Mouse (Mus musculus) forebrain, embryonic 15.5 days (tissue): Measurements from ENCODE around the gene Fgfr2. TPM values are rescaled to one million over a fixed set of nuclear protein-coding genes. Genes with fewer than 3 reads are reported as not detected.

ENCODE experiments used
- ATAC-seq: fragments of 200-750 bp; cut with Nextera tagmentation; replicated peaks from 2 replicates; pipeline ENCODE4 v1.8.0; 2017; ENCODE audit warnings: mild to moderate bottlenecking, moderate TSS enrichment, moderate library complexity
- H3K27ac ChIP-seq: fragments of 300-500 bp; sonication (generic); replicated peaks from 2 replicates; pipeline ENCODE4 v1.5.1; 2015; ENCODE audit warnings: mild to moderate bottlenecking, inconsistent platforms
- H3K27me3 ChIP-seq: fragments of 300-500 bp; sonication (generic); 2 replicates; pipeline ENCODE4 v1.6.1; 2015; ENCODE audit warnings: inconsistent platforms
- H3K36me3 ChIP-seq: fragments of 300-500 bp; sonication (generic); 2 replicates; pipeline ENCODE4 v1.6.1; 2015; ENCODE audit warnings: mild to moderate bottlenecking, inconsistent platforms
- H3K4me1 ChIP-seq: fragments of 300-500 bp; sonication (generic); 2 replicates; pipeline ENCODE4 v1.6.1; 2015; ENCODE audit warnings: inconsistent platforms
- H3K4me2 ChIP-seq: fragments of 300-500 bp; sonication (generic); replicated peaks from 2 replicates; pipeline ENCODE4 v1.6.1; 2015; ENCODE audit warnings: mild to moderate bottlenecking, inconsistent platforms
- H3K4me3 ChIP-seq: fragments of 300-500 bp; sonication (generic); 2 replicates; pipeline ENCODE4 v1.5.1; 2015; ENCODE audit warnings: mild to moderate bottlenecking, inconsistent platforms
- H3K9ac ChIP-seq: fragments of 300-500 bp; sonication (generic); replicated peaks from 2 replicates; pipeline ENCODE4 v1.6.1; 2015; ENCODE audit warnings: mild to moderate bottlenecking, inconsistent platforms
- H3K9me3 ChIP-seq: fragments of 300-500 bp; sonication (generic); 2 replicates; pipeline ENCODE4 v1.6.1; 2016; ENCODE audit warnings: inconsistent platforms
- WGBS: fragments of 180-500 bp; shearing (Covaris S2); methylation state at CpG from one replicate; pipeline ENCODE4 v1.1.7; 2015; ENCODE audit warnings: mixed read lengths; 5-methylcytosine and 5-hydroxymethylcytosine counted together
- polyA plus RNA-seq: library from polyadenylated mRNA; unstranded; fragments of >200 nt; fragmentation: Nextera tagmentation; extraction: Ambion mirVana; gene quantifications from 2 replicates; pipeline ENCODE4 v1.2.1, GENCODE M21; 2015

The Fgfr2 gene
- polyA plus RNA-seq, 1 experiment from 2014 or later: 48.1 TPM

- Histone ChIP-seq H3K36me3 (no peaks in the 10 kb centered on the region), H3K9me3 (no peaks in the 10 kb centered on the region), H3K4me3 (no peak overlapping the region), H3K9ac (no peak overlapping the region), H3K27ac (peak overlapping the region; percentile 83), H3K4me1 (peaks cover 67% of the 10 kb centered on the region), H3K4me2 (no peak overlapping the region), H3K27me3 (no peaks in the 10 kb centered on the region)
- WGBS: 64% methylated on average over 3 of the region's 3 CpGs
- no peak for ATAC-seq
These were observed 112.7 kb downstream of the Fgfr2 start for GRCm38 (mm10) chr7:133010477-133010876.

GRCm38 (mm10) chr7:133009676-133010075, 113.5 kb downstream of the Fgfr2 start:
- no peak overlapping the region for H3K4me2 ChIP-seq
- H3K36me3 ChIP-seq: no peaks in the 10 kb centered on the region
- H3K4me3 ChIP-seq: no peak overlapping the region
- no peak overlapping the region for H3K27ac ChIP-seq
- no peak overlapping the region for H3K9ac ChIP-seq
- H3K27me3 ChIP-seq: no peaks in the 10 kb centered on the region
- WGBS: 86% methylated on average over 8 of the region's 8 CpGs
- ATAC-seq: no peak
- H3K9me3 ChIP-seq: no peaks in the 10 kb centered on the region
- peaks cover 59% of the 10 kb centered on the region for H3K4me1 ChIP-seq

GRCm38 (mm10) chr7:133008663-133009062, 114.5 kb downstream of the Fgfr2 start:
- Histone ChIP-seq H3K9ac (no peak overlapping the region), H3K36me3 (no peaks in the 10 kb centered on the region), H3K4me2 (no peak overlapping the region), H3K27ac (no peak overlapping the region), H3K27me3 (no peaks in the 10 kb centered on the region), H3K9me3 (no peaks in the 10 kb centered on the region), H3K4me1 (peaks cover 54% of the 10 kb centered on the region), H3K4me3 (no peak overlapping the region)
- no peak for ATAC-seq
- WGBS: 92% methylated on average over 4 of the region's 4 CpGs

- no peaks in the 10 kb centered on the region for H3K27me3 ChIP-seq
- H3K4me3 ChIP-seq: no peak overlapping the region
- H3K4me2 ChIP-seq: no peak overlapping the region
- no peaks in the 10 kb centered on the region for H3K36me3 ChIP-seq
- no peak for ATAC-seq
- peaks cover 54% of the 10 kb centered on the region for H3K4me1 ChIP-seq
- WGBS: 74% methylated on average over 11 of the region's 11 CpGs
- H3K27ac ChIP-seq: no peak overlapping the region
- H3K9ac ChIP-seq: no peak overlapping the region
- no peaks in the 10 kb centered on the region for H3K9me3 ChIP-seq
These were observed 115.8 kb downstream of the Fgfr2 start for GRCm38 (mm10) chr7:133007343-133007742.

- H3K4me1 ChIP-seq: peaks cover 45% of the 10 kb centered on the region
- 85% methylated on average over 7 of the region's 7 CpGs for whole genome bisulfite sequencing
These were observed 117.4 kb downstream of the Fgfr2 start for GRCm38 (mm10) chr7:133005772-133006171.

GRCm38 (mm10) chr7:133003421-133003820, 119.7 kb downstream of the Fgfr2 start:
- Histone ChIP-seq H3K27me3 (no peaks in the 10 kb centered on the region), H3K27ac (peak overlapping the region; percentile 46; the same call in 1 of the 2 replicates), H3K36me3 (peaks cover 8% of the 10 kb centered on the region; the same call in 1 of the 2 replicates), H3K4me2 (no peak overlapping the region), H3K9ac (no peak overlapping the region), H3K9me3 (no peaks in the 10 kb centered on the region), H3K4me1 (peaks cover 35% of the 10 kb centered on the region), H3K4me3 (no peak overlapping the region)
- 25% methylated on average over 3 of the region's 3 CpGs for WGBS
- peak; percentile 73 for ATAC-seq

More at GRCm38 (mm10) chr7:133005772-133006171, 117.4 kb downstream of the Fgfr2 start:
- H3K4me3 ChIP-seq: no peak overlapping the region
- no peaks in the 10 kb centered on the region for H3K27me3 ChIP-seq
- no peak overlapping the region for H3K27ac ChIP-seq
- H3K36me3 ChIP-seq: no peaks in the 10 kb centered on the region
- H3K9ac ChIP-seq: no peak overlapping the region
- H3K4me2 ChIP-seq: no peak overlapping the region
- no peaks in the 10 kb centered on the region for H3K9me3 ChIP-seq
- no peak for ATAC-seq

GRCm38 (mm10) chr7:133002271-133002670, 120.9 kb downstream of the Fgfr2 start:
- WGBS: 80% methylated on average over 6 of the region's 6 CpGs
- Histone ChIP-seq H3K4me1 (peaks cover 25% of the 10 kb centered on the region), H3K4me3 (no peak overlapping the region), H3K36me3 (peaks cover 19% of the 10 kb centered on the region; the same call in 1 of the 2 replicates), H3K27ac (no peak overlapping the region), H3K27me3 (no peaks in the 10 kb centered on the region), H3K9me3 (no peaks in the 10 kb centered on the region), H3K4me2 (no peak overlapping the region), H3K9ac (no peak overlapping the region)
- no peak for ATAC-seq

GRCm38 (mm10) chr7:133001388-133001787, 121.8 kb downstream of the Fgfr2 start:
- Histone ChIP-seq H3K9me3 (no peaks in the 10 kb centered on the region), H3K36me3 (peaks cover 24% of the 10 kb centered on the region; the same call in 1 of the 2 replicates), H3K27me3 (no peaks in the 10 kb centered on the region), H3K4me1 (peaks cover 23% of the 10 kb centered on the region), H3K4me3 (no peak overlapping the region), H3K9ac (no peak overlapping the region), H3K27ac (no peak overlapping the region), H3K4me2 (no peak overlapping the region)
- 92% methylated on average over 3 of the region's 3 CpGs for WGBS
- no peak for ATAC-seq

- peaks cover 29% of the 10 kb centered on the region; the same call in 1 of the 2 replicates for H3K36me3 ChIP-seq
- H3K4me2 ChIP-seq: no peak overlapping the region
- 94% methylated on average over 11 of the region's 11 CpGs for WGBS
- no peak overlapping the region for H3K4me3 ChIP-seq
- no peaks in the 10 kb centered on the region for H3K27me3 ChIP-seq
- no peak overlapping the region for H3K27ac ChIP-seq
- ATAC-seq: no peak
- no peaks in the 10 kb centered on the region for H3K9me3 ChIP-seq
- peaks cover 23% of the 10 kb centered on the region for H3K4me1 ChIP-seq
- no peak overlapping the region for H3K9ac ChIP-seq
These were observed 124.1 kb downstream of the Fgfr2 start for GRCm38 (mm10) chr7:132999061-132999460.

- Histone ChIP-seq H3K9ac (no peak overlapping the region), H3K36me3 (peaks cover 29% of the 10 kb centered on the region; the same call in 1 of the 2 replicates)
These were observed 124.5 kb downstream of the Fgfr2 start for GRCm38 (mm10) chr7:132998639-132999038.

GRCm38 (mm10) chr7:132996391-132996790, 126.8 kb downstream of the Fgfr2 start:
- Histone ChIP-seq H3K4me3 (no peak overlapping the region), H3K9ac (no peak overlapping the region), H3K4me1 (no peaks in the 10 kb centered on the region), H3K9me3 (no peaks in the 10 kb centered on the region), H3K36me3 (peaks cover 33% of the 10 kb centered on the region), H3K27ac (no peak overlapping the region), H3K4me2 (no peak overlapping the region), H3K27me3 (no peaks in the 10 kb centered on the region)
- WGBS: 90% methylated on average over 5 of the region's 5 CpGs
- ATAC-seq: no peak

More at GRCm38 (mm10) chr7:132998639-132999038, 124.5 kb downstream of the Fgfr2 start:
- no peaks in the 10 kb centered on the region for H3K9me3 ChIP-seq
- no peaks in the 10 kb centered on the region for H3K27me3 ChIP-seq
- H3K4me2 ChIP-seq: no peak overlapping the region
- no peak for ATAC-seq
- H3K27ac ChIP-seq: no peak overlapping the region
- H3K4me1 ChIP-seq: peaks cover 19% of the 10 kb centered on the region
- 96% methylated on average over 12 of the region's 12 CpGs for WGBS
- no peak overlapping the region for H3K4me3 ChIP-seq

- no peak for ATAC-seq
- H3K9me3 ChIP-seq: no peaks in the 10 kb centered on the region
- no peak overlapping the region for H3K9ac ChIP-seq
- H3K27me3 ChIP-seq: no peaks in the 10 kb centered on the region
- H3K4me3 ChIP-seq: no peak overlapping the region
- peaks cover 50% of the 10 kb centered on the region for H3K36me3 ChIP-seq
- no peak overlapping the region for H3K4me2 ChIP-seq
- 78% methylated on average over 6 of the region's 6 CpGs for WGBS
- H3K27ac ChIP-seq: no peak overlapping the region
- no peaks in the 10 kb centered on the region for H3K4me1 ChIP-seq
These were observed 128.4 kb downstream of the Fgfr2 start for GRCm38 (mm10) chr7:132994628-132995191.

- H3K9me3 ChIP-seq: no peaks in the 10 kb centered on the region
- H3K4me3 ChIP-seq: no peak overlapping the region
- H3K36me3 ChIP-seq: peaks cover 54% of the 10 kb centered on the region
- WGBS: 92% methylated on average over 8 of the region's 8 CpGs
- no peak overlapping the region for H3K27ac ChIP-seq
- no peaks in the 10 kb centered on the region for H3K27me3 ChIP-seq
- no peak for ATAC-seq
- no peak overlapping the region for H3K9ac ChIP-seq
- no peak overlapping the region for H3K4me2 ChIP-seq
- H3K4me1 ChIP-seq: no peaks in the 10 kb centered on the region
These were observed 129.0 kb downstream of the Fgfr2 start for GRCm38 (mm10) chr7:132994120-132994519.
